Mouse (Mus musculus): ENCODE measurements around the gene Gm12169.

GRCm38 (mm10) chr11:46565967-46566366 is 42.0 kb downstream of the Gm12169 start:
- TF ChIP-seq CTCF (IDR thresholded peaks at IDR 0.05; ENCODE audit: low read depth): no peak
- TF ChIP-seq EP300 (IDR thresholded peaks at IDR 0.05; ENCODE audit: low read depth): no peak

Data from liver, postnatal 0 days (tissue).